Mouse (Mus musculus): ENCODE data around the gene Sez6l2. TPM values are rescaled to one million over a fixed set of nuclear protein-coding genes. Genes with fewer than 3 reads are reported as not detected.
"Not testable (repeated sequence)": the region's sequence is repeated elsewhere in the genome, so short reads cannot be mapped to it uniquely, and the experiment has no call there.

The Sez6l2 gene
- 1 to 10 TPM; 1.1 to 1.4 TPM for total RNA-seq (2021)
- long read RNA-seq, experiment 1 = 0 reads
- long read RNA-seq, experiment 2, partial matches to known transcripts = 0 of 1 reads
- long read RNA-seq, experiment 2, other reads (novel, unspliced or antisense) = 0 of 1 reads

DNA sequence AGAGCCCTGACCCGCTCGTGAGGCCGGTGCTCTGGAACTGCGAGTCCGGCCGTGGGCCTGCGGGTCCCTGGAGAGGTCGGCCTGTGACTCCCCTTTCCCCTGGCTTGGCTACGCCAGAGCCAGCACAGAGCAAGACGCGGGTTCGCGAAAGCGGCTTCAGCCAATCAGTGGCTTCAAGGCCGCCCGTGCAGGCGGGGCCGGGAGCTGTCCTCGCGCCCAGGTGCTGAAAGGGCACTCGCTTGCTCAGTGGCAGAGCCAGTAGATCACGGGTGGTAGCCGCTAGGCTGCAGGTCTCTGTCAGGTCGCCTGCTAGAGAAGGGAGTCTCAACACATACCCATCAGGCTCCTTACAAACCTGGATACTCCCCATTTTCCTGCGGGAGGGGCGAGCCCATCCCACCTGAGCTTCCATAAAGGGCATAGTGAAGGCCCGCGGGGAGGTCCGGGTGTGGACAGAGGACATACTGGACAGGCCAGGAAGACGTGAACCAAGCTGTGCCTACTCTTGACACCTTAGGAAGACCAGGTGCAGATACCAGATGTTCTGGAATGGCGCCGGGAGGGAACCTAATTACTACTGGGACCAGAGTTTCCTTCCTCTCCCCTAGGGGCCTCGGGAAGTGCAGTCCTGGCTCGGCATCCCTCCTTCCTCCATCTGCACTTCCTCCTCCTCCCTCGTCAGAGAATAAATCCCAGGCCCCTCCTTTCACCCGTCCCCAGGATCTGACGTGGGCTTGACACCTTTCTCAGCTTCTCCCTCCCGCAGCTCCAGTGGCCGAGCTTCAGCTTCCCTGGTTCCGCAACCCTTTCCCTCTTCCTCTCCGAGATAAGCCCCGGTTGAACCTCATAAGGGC is at the start of gene Sez6l2:
Gene Sez6l2, plus strand, starts transcription at position 771 of the 854 bp plus-strand sequence.
- Histone ChIP-seq H3K27ac (no peak within 1 kb of the TSS), H3K4me3 (peak within 1 kb of the TSS; percentile 71)
- intact Hi-C loops (cut with DNase I) = loop anchor here (1.0 kb wide), 1 partner anchor 154 kb away; no protein-coding TSS in a partner anchor
- TF ChIP-seq CTCF (IDR thresholded peaks at IDR 0.05) = no peak
- DNase-seq = peak; percentile 91

GRCm38 (mm10) chr7:126905590-126905989 is 44.8 kb upstream of the Sez6l2 start:
- no peak for TF ChIP-seq CTCF (IDR thresholded peaks at IDR 0.05)
- H3K27ac ChIP-seq = no peak overlapping the region
- intact Hi-C loops (cut with DNase I) = no loop called here
- no peak for DNase-seq
- no peak overlapping the region for H3K4me3 ChIP-seq

DNA sequence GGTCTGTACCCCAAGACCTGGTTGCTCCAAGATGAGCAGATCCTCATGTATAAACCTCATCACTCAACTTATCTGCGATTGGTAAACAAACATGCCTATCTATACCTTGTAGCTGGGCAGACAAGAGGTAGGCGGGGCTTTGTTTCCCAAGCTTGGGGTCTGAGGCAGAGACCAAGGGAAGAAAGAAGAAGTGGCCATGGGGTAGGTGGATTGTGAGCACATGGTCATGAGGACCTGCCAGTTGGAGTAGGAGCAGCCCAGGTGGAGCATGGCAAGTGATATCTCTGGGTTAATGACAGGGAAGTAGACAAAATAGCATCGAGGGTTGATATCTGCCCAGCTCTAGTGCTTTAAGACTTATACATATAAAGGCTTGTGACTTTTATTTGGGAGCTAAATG is 35.5 kb upstream of the Sez6l2 start:
- Histone ChIP-seq H3K4me3 (no peak overlapping the region), H3K27ac (no peak overlapping the region)
- TF ChIP-seq CTCF (IDR thresholded peaks at IDR 0.05) = no peak
- no peak for DNase-seq
- intact Hi-C loops (cut with DNase I) = no loop called here

DNA sequence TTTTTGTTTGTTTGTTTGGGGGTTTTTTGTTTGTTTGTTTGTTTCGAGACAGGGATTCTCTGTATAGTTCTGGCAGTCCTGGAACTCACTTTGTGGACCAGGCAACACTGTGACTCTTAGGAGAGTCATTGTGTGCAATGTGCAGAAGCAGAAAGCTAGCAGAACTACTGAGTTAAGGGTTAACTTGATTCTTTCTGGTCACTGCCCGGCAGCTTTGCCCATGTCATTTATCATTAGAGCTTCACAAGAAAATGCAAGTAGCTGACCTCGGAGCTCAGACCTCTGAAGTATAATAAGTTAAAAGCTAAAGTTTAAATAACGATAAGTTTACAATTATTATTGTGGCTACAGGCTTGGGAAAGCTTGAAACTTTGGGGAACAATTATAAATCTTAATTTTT is 32.0 kb upstream of the Sez6l2 start:
- H3K27ac ChIP-seq; intact Hi-C loops (cut with DNase I); H3K4me3 ChIP-seq; DNase-seq: not testable (repeated sequence)

DNA sequence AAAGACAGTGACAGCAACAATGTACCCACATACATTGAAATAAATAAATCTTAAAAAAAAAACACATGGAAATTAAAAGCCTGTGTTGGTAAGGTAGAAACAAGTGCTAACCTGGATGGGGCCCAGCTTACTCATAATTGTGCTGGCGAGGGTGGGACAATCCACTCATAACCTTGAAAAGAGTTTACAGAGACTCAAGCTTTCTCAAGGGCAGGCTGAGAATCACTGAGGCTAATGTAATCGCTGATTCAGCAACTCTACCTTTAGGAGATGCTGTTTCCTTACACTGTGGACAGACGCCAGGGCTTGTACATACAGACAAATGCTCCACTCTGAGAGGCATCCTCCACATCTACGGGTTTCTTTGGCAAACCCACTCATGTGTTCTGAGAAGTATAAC is 30.4 kb upstream of the Sez6l2 start:
- DNase-seq = no peak
- intact Hi-C loops (cut with DNase I) = no loop called here
- TF ChIP-seq CTCF (IDR thresholded peaks at IDR 0.05) = no peak
- H3K4me3 ChIP-seq = no peak overlapping the region
- H3K27ac ChIP-seq = no peak overlapping the region

- peak overlapping the region; percentile 77 for H3K27ac ChIP-seq
- DNase-seq = no peak
- intact Hi-C loops (cut with DNase I) = no loop called here
- TF ChIP-seq CTCF (IDR thresholded peaks at IDR 0.05) = no peak
- H3K4me3 ChIP-seq = no peak overlapping the region
Observed at GRCm38 (mm10) chr7:126921563-126921962, 28.8 kb upstream of the Sez6l2 start.

DNA sequence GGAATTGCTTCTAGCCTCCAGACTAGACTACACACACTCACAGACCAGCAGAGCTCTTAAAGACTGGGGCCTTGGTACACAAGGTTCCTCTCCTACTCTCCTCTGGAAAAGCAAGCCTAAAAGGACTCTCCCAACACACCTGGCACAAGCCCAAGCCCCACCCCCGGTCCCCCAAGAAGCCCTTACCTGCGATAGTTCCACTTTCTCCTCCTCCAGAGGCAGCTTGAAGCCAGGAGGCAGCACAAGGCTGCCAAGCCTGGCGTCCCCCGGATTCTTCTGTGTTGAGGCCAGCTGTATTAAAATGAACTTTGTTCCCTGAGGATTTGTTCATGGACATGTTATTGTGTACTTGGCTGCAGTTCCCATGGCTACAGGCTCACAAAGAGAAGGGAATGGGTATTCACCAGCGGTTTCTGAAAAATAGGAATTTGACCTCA is 27.7 kb upstream of the Sez6l2 start, which contains the start of gene Tmem219:
Gene Tmem219, minus strand, starts transcription at position 294 of the 437 bp plus-strand sequence.
- DNase-seq = peak; percentile 77
- intact Hi-C loops (cut with DNase I) = no loop called here
- no peak; the same call in 1 of the 2 replicates for TF ChIP-seq CTCF (IDR thresholded peaks at IDR 0.05)
- Histone ChIP-seq H3K27ac (peak within 1 kb of the TSS; percentile 77), H3K4me3 (peak within 1 kb of the TSS; percentile 55)

- H3K27ac ChIP-seq = peak overlapping the region; percentile 57
- intact Hi-C loops (cut with DNase I) = no loop called here
- TF ChIP-seq CTCF (IDR thresholded peaks at IDR 0.05) = no peak
- no peak overlapping the region for H3K4me3 ChIP-seq
- no peak for DNase-seq
Observed at GRCm38 (mm10) chr7:126923999-126924398, 26.4 kb upstream of the Sez6l2 start.

DNA sequence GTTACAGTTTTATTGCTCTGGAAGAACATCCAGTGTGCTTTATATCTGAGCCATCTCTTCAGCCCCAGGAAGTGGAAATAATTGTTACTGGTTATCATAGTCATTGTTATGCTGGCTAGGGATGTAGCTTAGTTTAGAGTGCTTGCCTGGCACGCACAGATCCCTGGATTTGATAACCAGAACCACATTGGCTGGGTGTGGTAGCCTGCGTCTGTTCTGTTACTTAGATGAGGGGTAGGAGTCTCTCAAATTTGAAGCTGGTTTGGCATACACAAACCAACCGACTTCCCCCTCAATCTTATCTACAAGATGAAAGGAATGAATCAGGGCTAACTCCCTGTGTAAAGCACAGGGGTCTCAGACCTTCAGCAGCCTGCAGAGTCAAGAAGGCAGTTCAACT is 24.1 kb upstream of the Sez6l2 start:
- no peak for DNase-seq
- Histone ChIP-seq H3K4me3 (no peak overlapping the region), H3K27ac (no peak overlapping the region)
- intact Hi-C loops (cut with DNase I) = no loop called here
- TF ChIP-seq CTCF (IDR thresholded peaks at IDR 0.05) = no peak

GRCm38 (mm10) chr7:126928384-126929037 is 21.9 kb upstream of the Sez6l2 start, which contains the start of gene Kctd13:
Gene Kctd13 (plus strand): TSS chr7:126928879.
- DNase-seq = peak; percentile 96
- Histone ChIP-seq H3K27ac (peak within 1 kb of the TSS; percentile 81), H3K4me3 (peak within 1 kb of the TSS; percentile 98)
- intact Hi-C loops (cut with DNase I) = loop anchor here (2.0 kb wide), 1 partner anchor 30 kb away; no protein-coding TSS in a partner anchor
- no peak for TF ChIP-seq CTCF (IDR thresholded peaks at IDR 0.05)

DNA sequence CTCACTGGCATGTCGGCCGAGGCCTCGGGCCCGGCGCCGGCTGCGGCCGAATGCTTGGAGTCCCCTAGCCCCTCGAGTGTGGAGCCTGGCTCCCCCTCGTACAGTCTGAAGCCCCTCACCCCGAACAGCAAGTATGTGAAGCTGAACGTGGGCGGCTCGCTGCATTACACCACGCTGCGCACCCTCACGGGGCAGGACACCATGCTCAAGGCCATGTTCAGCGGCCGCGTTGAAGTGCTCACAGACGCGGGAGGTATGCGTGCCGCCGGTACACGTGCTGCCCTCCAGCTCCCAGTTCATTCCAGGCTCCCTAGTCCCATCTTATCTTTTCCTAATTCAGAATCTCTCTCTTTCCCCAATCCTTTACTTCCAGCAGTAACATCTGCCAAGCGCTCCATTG is 21.3 kb upstream of the Sez6l2 start:
- Histone ChIP-seq H3K4me3 (peak overlapping the region; percentile 98), H3K27ac (peak overlapping the region; percentile 81)
- intact Hi-C loops (cut with DNase I) = loop anchor here (2.0 kb wide), 1 partner anchor 30 kb away; no protein-coding TSS in a partner anchor
- TF ChIP-seq CTCF (IDR thresholded peaks at IDR 0.05) = no peak
- DNase-seq = no peak

- TF ChIP-seq CTCF (IDR thresholded peaks at IDR 0.05) = no peak
- DNase-seq = no peak
- Histone ChIP-seq H3K4me3 (no peak overlapping the region), H3K27ac (no peak overlapping the region)
- intact Hi-C loops (cut with DNase I) = no loop called here
Observed at GRCm38 (mm10) chr7:126932652-126933051, 17.7 kb upstream of the Sez6l2 start.

DNA sequence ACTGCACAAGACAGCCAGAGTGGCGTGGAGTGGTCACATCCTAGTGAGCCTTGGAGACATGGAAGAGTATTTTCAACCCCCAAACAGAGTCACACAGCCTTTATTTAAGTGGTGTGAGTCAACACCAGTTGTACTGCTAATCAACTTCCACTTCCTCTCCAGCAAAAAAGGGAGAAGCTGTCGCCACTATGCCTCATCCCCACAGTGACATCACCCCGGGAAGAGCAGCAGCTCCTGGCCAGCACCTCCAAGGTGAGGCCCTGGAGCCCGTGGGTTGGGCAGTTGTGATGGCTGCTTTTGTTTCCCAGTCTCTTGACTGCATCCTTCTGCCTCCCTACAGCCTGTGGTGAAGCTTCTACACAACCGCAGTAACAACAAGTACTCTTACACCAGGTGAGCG is 9.2 kb upstream of the Sez6l2 start:
- H3K27ac ChIP-seq = no peak overlapping the region
- TF ChIP-seq CTCF (IDR thresholded peaks at IDR 0.05) = no peak
- H3K4me3 ChIP-seq = no peak overlapping the region
- DNase-seq = no peak
- intact Hi-C loops (cut with DNase I) = no loop called here

Measured in gastrocnemius, adult 2 months (tissue).